Mouse (Mus musculus) hindbrain, embryonic 13.5 days (tissue): Measurements from ENCODE around the gene Tbx3. TPM values are rescaled to one million over a fixed set of nuclear protein-coding genes. Genes with fewer than 3 reads are reported as not detected.

Experiments used
- ATAC-seq: fragments of 200-750 bp; cut with Nextera tagmentation; 2 replicates; pipeline ENCODE4 v1.8.0; 2017; ENCODE audit warnings: moderate TSS enrichment; ENCODE audit not compliant: low FRiP score
- H3K27ac ChIP-seq: fragments of 300-500 bp; sonication (generic); 2 replicates; pipeline ENCODE4 v1.5.1; 2015; ENCODE audit warnings: inconsistent platforms, mild to moderate bottlenecking, moderate library complexity
- H3K27me3 ChIP-seq: fragments of 300-500 bp; sonication (generic); 2 replicates; pipeline ENCODE4 v1.6.1; 2015; ENCODE audit warnings: mild to moderate bottlenecking, inconsistent platforms
- H3K36me3 ChIP-seq: fragments of 300-500 bp; sonication (generic); 2 replicates; pipeline ENCODE4 v1.6.1; 2015; ENCODE audit warnings: mild to moderate bottlenecking, inconsistent platforms
- H3K4me1 ChIP-seq: fragments of 300-500 bp; sonication (generic); replicated peaks from 2 replicates; pipeline ENCODE4 v1.6.1; 2015; ENCODE audit warnings: inconsistent platforms
- H3K4me2 ChIP-seq: fragments of 300-500 bp; sonication (generic); 2 replicates; pipeline ENCODE4 v1.6.1; 2015; ENCODE audit warnings: inconsistent platforms, mild to moderate bottlenecking, moderate library complexity
- H3K4me3 ChIP-seq: fragments of 300-500 bp; sonication (generic); 2 replicates; pipeline ENCODE4 v1.5.1; 2015; ENCODE audit warnings: mild to moderate bottlenecking, inconsistent platforms
- H3K9ac ChIP-seq: fragments of 300-500 bp; sonication (generic); 2 replicates; pipeline ENCODE4 v1.6.1; 2015; ENCODE audit warnings: mild to moderate bottlenecking, inconsistent platforms
- H3K9me3 ChIP-seq: fragments of 300-500 bp; sonication (generic); 2 replicates; pipeline ENCODE4 v1.6.1; 2016; ENCODE audit warnings: inconsistent platforms
- WGBS: fragments of 180-500 bp; shearing (Covaris S2); methylation state at CpG from one replicate; pipeline ENCODE4 v1.1.7; 2015; 5-methylcytosine and 5-hydroxymethylcytosine counted together
- polyA plus RNA-seq: library from polyadenylated mRNA; unstranded; fragments of >200 nt; fragmentation: Nextera tagmentation; extraction: Ambion mirVana; gene quantifications from 2 replicates; pipeline ENCODE4 v1.2.1, GENCODE M21; 2015

Tbx3 gene
- polyA plus RNA-seq: 5.3 and 6.0 TPM in 2 replicates

DNA sequence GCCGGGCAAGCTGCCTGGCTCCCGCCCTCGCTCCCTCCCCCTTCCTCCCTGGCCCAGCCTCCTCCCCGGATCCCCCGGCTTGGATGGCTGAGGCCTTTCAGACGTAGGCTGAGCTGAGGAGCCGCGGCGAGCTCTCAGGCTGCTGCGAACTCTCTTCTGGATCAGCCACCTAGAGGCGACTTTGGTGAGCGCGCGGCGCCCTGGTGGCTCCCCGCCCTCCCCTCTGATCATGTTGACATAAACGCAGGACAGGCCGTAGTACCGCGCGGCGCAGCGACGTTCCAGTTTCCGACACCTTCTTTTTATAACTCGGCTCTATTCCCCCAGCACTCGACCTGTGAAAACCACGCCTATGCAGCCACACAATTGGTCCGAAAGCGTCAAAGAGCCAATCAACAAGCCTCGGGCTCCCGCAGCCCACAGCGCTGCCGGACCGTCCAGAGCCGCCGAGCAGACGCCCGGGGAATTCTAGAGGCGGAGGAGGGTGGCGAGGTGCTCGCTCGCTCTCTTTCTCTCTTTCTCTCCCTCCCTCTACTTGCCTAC, at the start of gene Tbx3:
Gene Tbx3, plus strand, starts transcription at position 104 of the 543 bp plus-strand sequence.
- WGBS: under 1% methylated on average over 43 of the region's 43 CpGs
- peak within 1 kb of the TSS; percentile 58; the same call in 1 of the 2 replicates for H3K9ac ChIP-seq
- H3K27ac ChIP-seq: peak within 1 kb of the TSS; percentile 48

DNA sequence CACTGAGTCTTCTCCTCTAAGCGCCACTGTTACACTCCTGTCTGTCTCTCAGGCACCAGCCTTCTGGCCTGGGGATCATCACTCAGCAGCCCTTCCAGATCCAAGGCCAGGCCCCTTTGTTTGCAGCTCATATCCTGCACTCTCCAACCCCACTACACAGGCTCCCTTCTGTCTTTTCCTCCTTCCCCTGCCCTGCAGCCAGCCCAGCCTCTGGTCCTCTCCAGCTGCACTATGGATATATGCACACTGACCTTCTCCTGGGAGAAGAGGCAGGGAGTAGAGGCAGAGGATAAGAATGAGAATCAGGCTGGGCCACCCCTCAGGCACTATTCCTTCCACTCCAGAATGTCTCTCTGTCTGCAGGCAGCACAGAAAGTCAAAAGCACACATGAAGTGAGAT, 48.4 kb upstream of the Tbx3 start:
- no peak overlapping the region for H3K27ac ChIP-seq
- H3K4me1 ChIP-seq: peaks cover 18% of the 10 kb centered on the region
- no peak overlapping the region for H3K4me2 ChIP-seq
- H3K36me3 ChIP-seq: no peaks in the 10 kb centered on the region
- ATAC-seq: no peak
- no peak overlapping the region for H3K4me3 ChIP-seq
- no peaks in the 10 kb centered on the region for H3K9me3 ChIP-seq
- H3K9ac ChIP-seq: no peak overlapping the region
- 67% methylated on average over 1 of the region's 1 CpGs for WGBS
- peaks cover 57% of the 10 kb centered on the region for H3K27me3 ChIP-seq

More for the DNA sequence above, at the start of gene Tbx3:
- H3K36me3 ChIP-seq: no peaks in the 10 kb centered on the region
- no peaks in the 10 kb centered on the region for H3K9me3 ChIP-seq
- H3K4me3 ChIP-seq: peak within 1 kb of the TSS; percentile 29
- H3K4me2 ChIP-seq: peak within 1 kb of the TSS; percentile 53
- ATAC-seq: peak; percentile 96
- H3K27me3 ChIP-seq: peaks cover 100% of the 10 kb centered on the region
- H3K4me1 ChIP-seq: peaks cover 16% of the 10 kb centered on the region

- no peak overlapping the region for H3K9ac ChIP-seq
- H3K4me1 ChIP-seq: peaks cover 21% of the 10 kb centered on the region
- no peaks in the 10 kb centered on the region for H3K36me3 ChIP-seq
- 56% methylated on average over 1 of the region's 1 CpGs for WGBS
- no peak overlapping the region for H3K27ac ChIP-seq
- H3K4me2 ChIP-seq: no peak overlapping the region
- no peak overlapping the region for H3K4me3 ChIP-seq
- peaks cover 75% of the 10 kb centered on the region for H3K27me3 ChIP-seq
- H3K9me3 ChIP-seq: no peaks in the 10 kb centered on the region
- no peak for ATAC-seq
Measured at GRCm38 (mm10) chr5:119624554-119624953, 45.9 kb upstream of the Tbx3 start.

DNA sequence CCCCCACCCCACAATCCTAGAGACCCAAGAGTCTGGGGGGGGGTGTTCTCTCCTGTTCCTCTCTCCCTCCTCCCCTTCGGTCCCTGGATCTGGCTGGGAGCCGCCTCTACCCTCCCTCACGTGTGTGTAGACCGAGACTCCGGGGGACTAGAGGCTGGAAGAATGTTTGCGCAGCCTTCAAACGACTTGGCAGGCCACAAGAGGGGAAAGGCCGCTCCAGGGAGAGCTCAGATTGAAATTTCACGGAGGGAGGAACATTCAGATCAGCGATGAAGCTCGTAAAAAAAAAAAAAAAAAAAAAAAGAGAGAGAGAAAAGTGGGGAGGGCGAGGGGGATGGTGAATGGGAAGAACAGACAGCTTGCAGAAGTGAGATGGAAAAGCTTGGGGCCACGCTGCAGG, 44.9 kb upstream of the Tbx3 start:
- WGBS: 2% methylated on average over 13 of the region's 13 CpGs
- H3K4me2 ChIP-seq: no peak overlapping the region
- H3K9me3 ChIP-seq: no peaks in the 10 kb centered on the region
- no peak overlapping the region for H3K4me3 ChIP-seq
- no peak overlapping the region for H3K9ac ChIP-seq
- peaks cover 78% of the 10 kb centered on the region for H3K27me3 ChIP-seq
- peaks cover 21% of the 10 kb centered on the region for H3K4me1 ChIP-seq
- no peaks in the 10 kb centered on the region for H3K36me3 ChIP-seq
- no peak overlapping the region for H3K27ac ChIP-seq
- ATAC-seq: no peak

GRCm38 (mm10) chr5:119626154-119626553, 44.3 kb upstream of the Tbx3 start:
- Histone ChIP-seq H3K27me3 (peaks cover 79% of the 10 kb centered on the region), H3K4me1 (peaks cover 21% of the 10 kb centered on the region), H3K36me3 (no peaks in the 10 kb centered on the region), H3K4me2 (peak overlapping the region; percentile 40; the same call in 1 of the 2 replicates), H3K9me3 (no peaks in the 10 kb centered on the region), H3K27ac (no peak overlapping the region), H3K4me3 (no peak overlapping the region), H3K9ac (no peak overlapping the region)
- WGBS: 9% methylated on average over 9 of the region's 9 CpGs
- ATAC-seq: no peak

DNA sequence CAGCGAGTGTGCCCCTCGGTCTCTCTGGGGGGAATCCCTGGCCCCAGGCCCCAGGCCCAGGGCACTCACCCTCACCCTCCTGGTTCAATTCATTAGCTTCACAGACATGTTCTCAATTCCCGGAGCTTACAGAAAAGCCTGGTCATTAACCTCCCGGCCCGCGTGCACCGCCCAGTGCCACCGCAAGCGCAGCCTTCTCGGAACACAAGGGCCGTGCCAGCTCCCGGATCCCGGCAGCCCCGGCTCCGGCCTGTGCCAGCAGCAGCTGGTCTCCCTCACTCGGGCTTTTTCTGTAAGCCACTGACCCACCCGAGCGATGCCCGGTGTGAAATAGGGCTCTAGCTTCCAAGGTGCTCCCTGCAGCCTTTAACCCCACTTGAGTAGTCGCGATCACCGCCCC, 43.8 kb upstream of the Tbx3 start:
- Histone ChIP-seq H3K4me1 (peaks cover 21% of the 10 kb centered on the region), H3K36me3 (no peaks in the 10 kb centered on the region), H3K9me3 (no peaks in the 10 kb centered on the region), H3K9ac (peak overlapping the region; percentile 39; the same call in 1 of the 2 replicates), H3K4me2 (peak overlapping the region; percentile 40), H3K27ac (no peak overlapping the region), H3K27me3 (peaks cover 79% of the 10 kb centered on the region), H3K4me3 (peak overlapping the region; percentile 13; the same call in 1 of the 2 replicates)
- no peak for ATAC-seq
- 2% methylated on average over 22 of the region's 22 CpGs for WGBS

DNA sequence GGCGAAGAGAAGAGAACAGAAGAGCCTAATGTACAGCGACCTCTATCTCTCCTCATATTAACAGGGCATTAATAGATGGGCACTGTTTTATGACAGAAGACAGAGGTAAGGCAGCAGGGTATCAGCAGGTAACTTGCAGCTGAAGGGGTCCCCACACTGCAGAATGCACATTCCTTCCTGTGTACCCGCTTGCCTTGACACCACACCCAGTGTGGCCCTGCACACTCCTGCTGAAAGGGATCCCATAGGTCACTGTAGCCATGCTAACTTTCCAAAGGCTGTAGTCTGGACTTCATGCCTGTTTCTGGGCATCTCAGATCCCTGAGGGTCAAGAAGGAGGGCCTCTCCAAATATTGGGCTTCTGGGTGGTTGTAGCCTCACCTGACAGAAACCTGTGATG, 42.4 kb upstream of the Tbx3 start:
- Histone ChIP-seq H3K36me3 (no peaks in the 10 kb centered on the region), H3K4me2 (no peak overlapping the region), H3K4me1 (peaks cover 21% of the 10 kb centered on the region), H3K27ac (no peak overlapping the region), H3K9ac (no peak overlapping the region), H3K4me3 (no peak overlapping the region), H3K9me3 (no peaks in the 10 kb centered on the region), H3K27me3 (peaks cover 74% of the 10 kb centered on the region)
- 79% methylated on average over 3 of the region's 3 CpGs for WGBS
- no peak for ATAC-seq

GRCm38 (mm10) chr5:119628746-119629327, 41.6 kb upstream of the Tbx3 start:
- Histone ChIP-seq H3K9ac (no peak overlapping the region), H3K4me2 (no peak overlapping the region), H3K27ac (no peak overlapping the region), H3K4me1 (peaks cover 21% of the 10 kb centered on the region), H3K36me3 (no peaks in the 10 kb centered on the region), H3K27me3 (peaks cover 69% of the 10 kb centered on the region), H3K4me3 (no peak overlapping the region), H3K9me3 (no peaks in the 10 kb centered on the region)
- ATAC-seq: no peak
- 26% methylated on average over 9 of the region's 12 CpGs for WGBS

GRCm38 (mm10) chr5:119633581-119633980, 36.9 kb upstream of the Tbx3 start:
- Histone ChIP-seq H3K9ac (no peak overlapping the region), H3K36me3 (no peaks in the 10 kb centered on the region), H3K4me2 (no peak overlapping the region), H3K27ac (no peak overlapping the region), H3K27me3 (peaks cover 27% of the 10 kb centered on the region), H3K4me3 (no peak overlapping the region), H3K4me1 (no peaks in the 10 kb centered on the region), H3K9me3 (no peaks in the 10 kb centered on the region)
- ATAC-seq: no peak
- 78% methylated on average over 4 of the region's 4 CpGs for WGBS

DNA sequence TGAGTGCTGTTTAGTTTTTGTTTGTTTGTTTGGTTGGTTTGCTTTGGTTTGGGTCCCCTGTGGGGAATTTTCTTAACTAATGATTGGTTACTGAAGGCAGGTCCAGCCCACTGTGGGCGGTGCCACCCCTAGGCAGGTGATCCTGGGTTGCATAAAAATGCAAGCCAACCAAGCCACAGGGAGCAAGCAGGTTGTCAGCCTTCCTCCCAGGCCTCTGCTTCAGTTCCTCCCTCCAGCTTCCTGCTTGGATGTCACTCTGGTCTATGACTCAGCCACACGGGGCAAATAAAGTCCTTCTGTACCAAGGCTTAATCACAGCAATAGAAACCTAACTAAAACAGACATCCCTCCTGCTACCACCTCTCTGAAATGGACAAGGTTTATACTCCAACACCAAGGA, 35.6 kb upstream of the Tbx3 start:
- H3K4me3 ChIP-seq: no peak overlapping the region
- H3K4me1 ChIP-seq: no peaks in the 10 kb centered on the region
- no peaks in the 10 kb centered on the region for H3K36me3 ChIP-seq
- no peaks in the 10 kb centered on the region for H3K9me3 ChIP-seq
- no peak for ATAC-seq
- H3K27me3 ChIP-seq: peaks cover 16% of the 10 kb centered on the region
- no peak overlapping the region for H3K27ac ChIP-seq
- H3K4me2 ChIP-seq: no peak overlapping the region
- H3K9ac ChIP-seq: no peak overlapping the region
- 81% methylated on average over 2 of the region's 2 CpGs for WGBS

GRCm38 (mm10) chr5:119638300-119638699, 32.2 kb upstream of the Tbx3 start:
- peaks cover 11% of the 10 kb centered on the region for H3K4me1 ChIP-seq
- H3K27ac ChIP-seq: no peak overlapping the region
- peaks cover 23% of the 10 kb centered on the region for H3K27me3 ChIP-seq
- whole genome bisulfite sequencing: 78% methylated on average over 12 of the region's 12 CpGs
- H3K9ac ChIP-seq: no peak overlapping the region
- H3K9me3 ChIP-seq: no peaks in the 10 kb centered on the region
- no peak overlapping the region for H3K4me2 ChIP-seq
- H3K4me3 ChIP-seq: no peak overlapping the region
- H3K36me3 ChIP-seq: no peaks in the 10 kb centered on the region
- ATAC-seq: no peak

DNA sequence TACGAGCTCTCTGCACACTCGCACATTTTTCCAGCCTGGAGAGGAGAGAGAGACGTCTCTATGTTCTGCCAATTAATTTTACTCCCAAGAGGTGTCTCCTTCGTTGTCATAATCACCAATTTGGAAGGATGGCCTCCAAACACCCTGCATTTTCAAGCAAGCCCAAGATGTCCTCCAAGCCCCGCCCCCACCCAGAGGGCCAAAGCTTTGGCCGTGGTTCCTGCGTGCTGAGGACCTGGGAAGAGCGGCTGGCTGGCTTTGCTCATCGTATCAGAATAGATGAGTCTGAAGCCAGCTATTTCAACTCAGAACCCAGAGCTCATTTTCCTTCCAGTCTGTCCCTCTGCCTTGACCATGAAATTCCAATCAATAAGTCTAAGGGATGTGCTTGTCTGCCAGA, 29.4 kb upstream of the Tbx3 start:
- ATAC-seq: no peak
- H3K27ac ChIP-seq: 0 out of 2 replicates have a peak overlapping the region, but pooled peaks have one; percentile 12
- no peak overlapping the region for H3K4me3 ChIP-seq
- peaks cover 36% of the 10 kb centered on the region for H3K27me3 ChIP-seq
- H3K4me1 ChIP-seq: peaks cover 11% of the 10 kb centered on the region
- no peak overlapping the region for H3K4me2 ChIP-seq
- H3K9me3 ChIP-seq: no peaks in the 10 kb centered on the region
- H3K9ac ChIP-seq: no peak overlapping the region
- 65% methylated on average over 9 of the region's 9 CpGs for WGBS
- no peaks in the 10 kb centered on the region for H3K36me3 ChIP-seq

GRCm38 (mm10) chr5:119641714-119642113, 28.8 kb upstream of the Tbx3 start:
- Histone ChIP-seq H3K4me2 (no peak overlapping the region), H3K27me3 (peaks cover 41% of the 10 kb centered on the region), H3K36me3 (no peaks in the 10 kb centered on the region), H3K9ac (no peak overlapping the region), H3K27ac (no peak overlapping the region), H3K9me3 (no peaks in the 10 kb centered on the region), H3K4me3 (no peak overlapping the region), H3K4me1 (peaks cover 11% of the 10 kb centered on the region)
- 21% methylated on average over 3 of the region's 3 CpGs for WGBS
- no peak for ATAC-seq
